Mouse (Mus musculus): ENCODE measurements around the gene Col15a1.

Gene Col15a1

GRCm38 (mm10) chr4:47351386-47352049, 143.6 kb downstream of the Col15a1 start:
- DNase-seq (ENCODE audit: low read depth, low spot score): peak; percentile 72

- DNase-seq (ENCODE audit: low read depth, low spot score): peak; percentile 65
These were observed 144.2 kb downstream of the Col15a1 start for GRCm38 (mm10) chr4:47352061-47352661.

- DNase-seq (ENCODE audit: low read depth, low spot score): peak; percentile 95
These were observed 144.9 kb downstream of the Col15a1 start, which contains the start of gene Tgfbr1 for GRCm38 (mm10) chr4:47352803-47353388. Gene Tgfbr1, plus strand, starts transcription at chr4:47353222.

GRCm38 (mm10) chr4:47353416-47354111, 145.6 kb downstream of the Col15a1 start:
- peak; percentile 59 for DNase-seq (ENCODE audit: low read depth, low spot score)

GRCm38 (mm10) chr4:47354304-47354703, 146.3 kb downstream of the Col15a1 start:
- DNase-seq (ENCODE audit: low read depth, low spot score): no peak

- no peak for DNase-seq (ENCODE audit: low read depth, low spot score)
These were observed 154.7 kb downstream of the Col15a1 start for GRCm38 (mm10) chr4:47362662-47363061.

Data from R1 (cell line).